Mouse (Mus musculus): ENCODE measurements around the gene Gm5726. TPM values are rescaled to one million over a fixed set of nuclear protein-coding genes. Genes with fewer than 3 reads are reported as not detected.
"Not testable (repeated sequence)": the region's sequence is repeated elsewhere in the genome, so short reads cannot be mapped to it uniquely, and the experiment has no call there.

The Gm5726 gene
- not detected in 2 replicates for polyA plus RNA-seq (2012; rRNA removed)

DNA sequence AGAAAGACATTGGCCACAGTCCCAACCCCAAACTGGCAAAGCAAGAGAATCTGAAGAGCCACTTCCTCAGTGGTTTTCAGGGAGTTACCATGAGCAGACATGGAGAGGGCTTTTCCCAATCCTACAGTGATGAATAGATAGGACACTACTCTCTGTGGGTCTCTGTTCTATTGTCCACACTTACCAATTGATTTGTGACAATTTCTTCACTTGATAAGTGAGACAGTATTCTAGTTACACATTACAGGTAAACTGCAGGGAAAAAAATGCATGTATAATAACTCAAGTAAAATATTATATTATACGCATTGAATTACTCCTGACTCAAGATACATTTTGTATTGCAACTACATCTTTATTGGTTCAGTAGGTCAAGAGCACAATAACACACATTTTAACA, at the start of gene Gm5726:
Gene Gm5726, minus strand, starts transcription at position 101 of the 400 bp plus-strand sequence.
- not testable (repeated sequence) for H3K27me3 ChIP-seq (ENCODE audit: control insufficient read depth, insufficient read depth, low read length); H3K36me3 ChIP-seq (ENCODE audit: control insufficient read depth, insufficient read depth, low read length); H3K4me3 ChIP-seq (ENCODE audit: control insufficient read depth, insufficient read depth, low read length); H3K27ac ChIP-seq (ENCODE audit: control insufficient read depth, insufficient read depth, low read length); DNase-seq; H3K4me1 ChIP-seq (replicated peaks; ENCODE audit: control insufficient read depth, insufficient read depth, low read length)
- no CpG with 5 or more reads among the region's 1 CpGs for WGBS

DNA sequence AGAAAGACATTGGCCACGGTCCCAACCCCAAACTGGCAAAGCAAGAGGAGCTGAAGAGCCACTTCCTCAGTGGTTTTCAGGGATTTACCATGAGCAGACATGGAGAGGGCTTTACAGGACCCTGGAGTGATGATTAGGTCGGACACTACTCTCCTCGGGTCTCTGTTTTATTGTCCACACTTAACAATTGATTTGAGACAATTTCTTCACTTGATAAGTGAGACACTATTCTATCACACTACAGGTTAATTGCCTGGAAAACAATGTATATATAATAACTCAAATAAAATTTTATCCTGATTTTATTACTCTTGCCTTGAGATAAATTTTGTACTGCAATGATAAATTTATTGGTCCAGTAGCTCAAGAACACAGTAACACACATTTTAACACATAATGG, 30.6 kb upstream of the Gm5726 start, which contains the start of gene Gm4141:
Gene Gm4141, minus strand, starts transcription at position 101 of the 400 bp plus-strand sequence.
- H3K27ac ChIP-seq (ENCODE audit: control insufficient read depth, insufficient read depth, low read length); DNase-seq; H3K27me3 ChIP-seq (ENCODE audit: control insufficient read depth, insufficient read depth, low read length); H3K36me3 ChIP-seq (ENCODE audit: control insufficient read depth, insufficient read depth, low read length); H3K4me1 ChIP-seq (replicated peaks; ENCODE audit: control insufficient read depth, insufficient read depth, low read length); H3K4me3 ChIP-seq (ENCODE audit: control insufficient read depth, insufficient read depth, low read length): not testable (repeated sequence)
- no CpG with 5 or more reads among the region's 3 CpGs for WGBS

DNA sequence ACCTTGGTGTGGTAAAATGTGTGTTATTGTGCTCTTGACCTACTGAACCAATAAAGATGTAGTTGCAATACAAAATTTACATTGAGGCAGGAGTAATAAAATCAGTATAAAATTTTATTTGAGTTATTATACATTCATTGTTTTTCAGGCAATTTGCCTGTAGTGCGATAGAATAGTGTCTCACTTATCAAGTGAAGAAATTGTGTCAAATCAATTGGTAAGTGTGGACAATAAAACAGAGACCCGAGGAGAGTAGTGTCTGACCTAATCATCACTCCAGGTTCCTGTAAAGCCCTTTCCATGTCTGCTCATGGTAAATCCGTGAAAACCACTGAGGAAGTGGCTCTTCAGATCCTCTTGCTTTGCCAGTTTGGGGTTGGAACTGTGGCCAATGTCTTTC, 12.0 kb downstream of the Gm5726 start, which contains the start of gene Vmn1r104:
Gene Vmn1r104, plus strand, starts transcription at position 301 of the 400 bp plus-strand sequence.
- not testable (repeated sequence) for H3K36me3 ChIP-seq (ENCODE audit: control insufficient read depth, insufficient read depth, low read length); H3K4me1 ChIP-seq (replicated peaks; ENCODE audit: control insufficient read depth, insufficient read depth, low read length); H3K27ac ChIP-seq (ENCODE audit: control insufficient read depth, insufficient read depth, low read length); DNase-seq; H3K4me3 ChIP-seq (ENCODE audit: control insufficient read depth, insufficient read depth, low read length); H3K27me3 ChIP-seq (ENCODE audit: control insufficient read depth, insufficient read depth, low read length)
- no CpG with 5 or more reads among the region's 3 CpGs for WGBS

DNA sequence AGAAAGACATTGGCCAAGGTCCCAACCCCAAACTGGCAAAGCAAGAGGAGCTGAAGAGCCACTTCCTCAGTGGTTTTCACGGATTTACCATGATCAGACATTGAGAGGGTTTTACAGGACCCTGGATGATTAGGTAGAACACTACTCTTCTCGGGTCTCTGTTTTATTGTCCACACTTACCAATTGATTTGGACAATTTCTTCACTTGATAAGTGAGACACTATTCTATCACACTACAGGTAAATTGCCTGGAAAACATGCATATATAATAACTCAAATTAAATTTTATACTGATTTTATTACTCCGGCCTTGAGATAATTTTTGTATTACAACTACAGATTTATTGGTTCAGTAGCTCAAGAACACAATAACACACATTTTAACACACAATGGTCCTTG, 35.1 kb downstream of the Gm5726 start, which contains the start of gene Vmn1r103:
Gene Vmn1r103, minus strand, starts transcription at position 101 of the 400 bp plus-strand sequence.
- H3K4me1 ChIP-seq (replicated peaks; ENCODE audit: control insufficient read depth, insufficient read depth, low read length); H3K27me3 ChIP-seq (ENCODE audit: control insufficient read depth, insufficient read depth, low read length); H3K27ac ChIP-seq (ENCODE audit: control insufficient read depth, insufficient read depth, low read length); H3K36me3 ChIP-seq (ENCODE audit: control insufficient read depth, insufficient read depth, low read length); H3K4me3 ChIP-seq (ENCODE audit: control insufficient read depth, insufficient read depth, low read length); DNase-seq: not testable (repeated sequence)
- 43% methylated on average over 1 of the region's 3 CpGs for WGBS

Other genes with a start within 250 kb of the Gm5726 start
- gene Gm4133, start 211.7 kb downstream of the Gm5726 start, polyA plus RNA-seq (2012; rRNA removed): not detected in 2 replicates
- gene Gm5728, start 170.3 kb downstream of the Gm5726 start, polyA plus RNA-seq (2012; rRNA removed): not detected in 2 replicates
- not detected in 2 replicates for gene Vmn1r100, start 127.8 kb downstream of the Gm5726 start, polyA plus RNA-seq (2012; rRNA removed)
- gene Vmn1r101, start 103.2 kb downstream of the Gm5726 start, polyA plus RNA-seq (2012; rRNA removed): not detected in 2 replicates
- not detected in 2 replicates for gene Gm10670, start 70.8 kb downstream of the Gm5726 start, polyA plus RNA-seq (2012; rRNA removed)
- gene Vmn1r103, start 35.2 kb downstream of the Gm5726 start, polyA plus RNA-seq (2012; rRNA removed): not detected in 2 replicates
- gene Vmn1r104, start 11.9 kb downstream of the Gm5726 start, polyA plus RNA-seq (2012; rRNA removed): not detected in 2 replicates
- not detected in 2 replicates for gene Gm4141, start 30.5 kb upstream of the Gm5726 start, polyA plus RNA-seq (2012; rRNA removed)
- gene Gm4513, start 53.3 kb upstream of the Gm5726 start, polyA plus RNA-seq (2012; rRNA removed): not detected in 2 replicates
- not detected in 2 replicates for gene Vmn1r107, start 123.2 kb upstream of the Gm5726 start, polyA plus RNA-seq (2012; rRNA removed)
- gene Vmn1r111, start 157.5 kb upstream of the Gm5726 start, polyA plus RNA-seq (2012; rRNA removed): not detected in 2 replicates
- gene Gm10668, start 184.9 kb upstream of the Gm5726 start, polyA plus RNA-seq (2012; rRNA removed): not detected in 2 replicates
- not detected in 2 replicates for gene Vmn1r112, start 225.4 kb upstream of the Gm5726 start, polyA plus RNA-seq (2012; rRNA removed)
- gene Vmn1r113, start 241.5 kb upstream of the Gm5726 start, polyA plus RNA-seq (2012; rRNA removed): not detected in 2 replicates

Data from thymus, adult 2 months (tissue).